Mouse (Mus musculus): Measurements from ENCODE around the gene Lars2.
"Not testable (repeated sequence)": the region's sequence is repeated elsewhere in the genome, so short reads cannot be mapped to it uniquely, and the experiment has no call there.

DNA sequence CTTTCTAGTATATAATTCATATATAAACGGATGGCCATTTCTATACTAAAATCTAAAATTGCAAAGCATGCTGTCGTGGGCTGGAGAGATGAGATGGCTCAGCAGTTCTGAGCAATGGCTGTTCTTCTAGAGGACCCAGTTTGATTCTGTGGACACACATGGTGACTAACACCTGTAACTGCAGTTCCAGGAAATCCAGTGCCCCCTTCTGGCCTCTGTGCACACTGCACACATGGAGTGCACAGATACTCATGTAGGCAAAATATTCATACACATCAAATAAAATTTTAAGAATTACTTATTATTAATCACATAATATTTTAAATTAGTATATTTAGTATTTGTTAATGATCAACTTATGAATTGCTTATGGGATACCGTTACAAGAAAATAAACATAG is 80.4 kb downstream of the Lars2 start:
- not testable (repeated sequence) for TF ChIP-seq TCF3 (IDR thresholded peaks at IDR 0.05; ENCODE audit: insufficient read length, low read depth); POLR2A (IDR thresholded peaks at IDR 0.05; ENCODE audit: insufficient read length, low read depth); TCF12 (IDR thresholded peaks at IDR 0.05; ENCODE audit: insufficient read depth, poor library complexity, severe bottlenecking); MYOG (IDR thresholded peaks at IDR 0.05; ENCODE audit: control insufficient read depth in 1 of 3, insufficient read depth in 1 of 3, insufficient read length in 2 of 3, low read depth in 2 of 3); MYOD1 (IDR thresholded peaks at IDR 0.05; ENCODE audit: control insufficient read depth in 1 of 3, insufficient read length in 2 of 3, low read depth in 2 of 3); CEBPB (IDR thresholded peaks at IDR 0.05; ENCODE audit: insufficient read depth, poor library complexity, severe bottlenecking); USF1 (IDR thresholded peaks at IDR 0.05; ENCODE audit: low read depth); POLR2AphosphoS2 (IDR thresholded peaks at IDR 0.05; ENCODE audit: insufficient read length, low read depth); MAX (IDR thresholded peaks at IDR 0.05; ENCODE audit: low read depth); E2F4 (IDR thresholded peaks at IDR 0.05; ENCODE audit: insufficient read depth)
